Mouse (Mus musculus) heart, embryonic 10.5 days (tissue): ENCODE results near the gene Nek11. TPM values are rescaled to one million over a fixed set of nuclear protein-coding genes. Genes with fewer than 3 reads are reported as not detected.

Source experiments
- DNase-seq: peaks from one replicate; pipeline ENCODE4 v3.0.0-alpha.2; 2017; ENCODE audit warnings: low spot score
- H3K27ac ChIP-seq: fragments of 300-500 bp; sonication (generic); 2 replicates; pipeline ENCODE4 v1.5.1; 2016; ENCODE audit warnings: mild to moderate bottlenecking
- H3K27me3 ChIP-seq: fragments of 300-500 bp; sonication (generic); 2 replicates; pipeline ENCODE4 v1.6.1; 2016; ENCODE audit warnings: mild to moderate bottlenecking; ENCODE audit not compliant: poor library complexity, insufficient read depth, severe bottlenecking
- H3K36me3 ChIP-seq: fragments of 300-500 bp; sonication (generic); 2 replicates; pipeline ENCODE4 v1.6.1; 2016; ENCODE audit warnings: mild to moderate bottlenecking, moderate library complexity
- H3K4me1 ChIP-seq: fragments of 300-500 bp; sonication (generic); 2 replicates; pipeline ENCODE4 v1.6.1; 2016; ENCODE audit warnings: mild to moderate bottlenecking
- H3K4me3 ChIP-seq: fragments of 300-500 bp; sonication (generic); 2 replicates; pipeline ENCODE4 v1.5.1; 2016; ENCODE audit warnings: mild to moderate bottlenecking, moderate library complexity
- H3K9me3 ChIP-seq: fragments of 300-500 bp; sonication (generic); 2 replicates; pipeline ENCODE4 v1.6.1; 2016; ENCODE audit warnings: mild to moderate bottlenecking, moderate library complexity
- WGBS: fragments of 180-500 bp; shearing (Covaris S2); methylation state at CpG from one replicate; pipeline ENCODE4 v1.1.7; 2016; 5-methylcytosine and 5-hydroxymethylcytosine counted together
- polyA plus RNA-seq: library from polyadenylated mRNA; unstranded; fragments of >200 nt; fragmentation: Nextera tagmentation; extraction: Ambion mirVana; gene quantifications from 2 replicates; pipeline ENCODE4 v1.2.1, GENCODE M21; 2016

Gene Nek11
- polyA plus RNA-seq, 1 experiment from 2014 or later, result 0.14 TPM

- no peak overlapping the region for H3K4me3 ChIP-seq
- H3K27me3 ChIP-seq, result no peaks in the 10 kb centered on the region
- H3K4me1 ChIP-seq, result no peaks in the 10 kb centered on the region
- DNase-seq, result no peak
- WGBS, result 76% methylated on average over 3 of the region's 3 CpGs
- H3K36me3 ChIP-seq, result no peaks in the 10 kb centered on the region
- no peak overlapping the region for H3K27ac ChIP-seq
- no peaks in the 10 kb centered on the region for H3K9me3 ChIP-seq
Measured at GRCm38 (mm10) chr9:105302230-105302629, 93.1 kb downstream of the Nek11 start.

- H3K4me1 ChIP-seq, result no peaks in the 10 kb centered on the region
- H3K9me3 ChIP-seq, result no peaks in the 10 kb centered on the region
- H3K27me3 ChIP-seq, result no peaks in the 10 kb centered on the region
- no peak overlapping the region for H3K27ac ChIP-seq
- H3K4me3 ChIP-seq, result no peak overlapping the region
- H3K36me3 ChIP-seq, result no peaks in the 10 kb centered on the region
- no peak for DNase-seq
- 76% methylated on average over 1 of the region's 1 CpGs for WGBS
Measured at GRCm38 (mm10) chr9:105301396-105301795, 93.9 kb downstream of the Nek11 start.

GRCm38 (mm10) chr9:105300738-105301325 lies 94.5 kb downstream of the Nek11 start:
- no peaks in the 10 kb centered on the region for H3K9me3 ChIP-seq
- DNase-seq, result no peak
- H3K4me1 ChIP-seq, result no peaks in the 10 kb centered on the region
- no peaks in the 10 kb centered on the region for H3K27me3 ChIP-seq
- 78% methylated on average over 2 of the region's 2 CpGs for WGBS
- H3K27ac ChIP-seq, result no peak overlapping the region
- no peak overlapping the region for H3K4me3 ChIP-seq
- H3K36me3 ChIP-seq, result no peaks in the 10 kb centered on the region

- DNase-seq, result no peak
- Histone ChIP-seq H3K27ac (no peak overlapping the region), H3K4me3 (no peak overlapping the region), H3K27me3 (no peaks in the 10 kb centered on the region), H3K4me1 (no peaks in the 10 kb centered on the region), H3K9me3 (no peaks in the 10 kb centered on the region), H3K36me3 (no peaks in the 10 kb centered on the region)
- WGBS, result 34% methylated on average over 7 of the region's 7 CpGs
Measured at GRCm38 (mm10) chr9:105284670-105285069, 110.7 kb downstream of the Nek11 start.

- H3K36me3 ChIP-seq, result no peaks in the 10 kb centered on the region
- H3K27ac ChIP-seq, result no peak overlapping the region
- H3K27me3 ChIP-seq, result no peaks in the 10 kb centered on the region
- no peaks in the 10 kb centered on the region for H3K4me1 ChIP-seq
- DNase-seq, result no peak
- WGBS, result 32% methylated on average over 4 of the region's 4 CpGs
- no peak overlapping the region for H3K4me3 ChIP-seq
- no peaks in the 10 kb centered on the region for H3K9me3 ChIP-seq
Measured at GRCm38 (mm10) chr9:105282725-105283124, 112.6 kb downstream of the Nek11 start.

GRCm38 (mm10) chr9:105274925-105275324 lies 120.4 kb downstream of the Nek11 start:
- Histone ChIP-seq H3K4me1 (no peaks in the 10 kb centered on the region), H3K9me3 (no peaks in the 10 kb centered on the region), H3K4me3 (no peak overlapping the region), H3K36me3 (no peaks in the 10 kb centered on the region), H3K27me3 (no peaks in the 10 kb centered on the region), H3K27ac (no peak overlapping the region)
- 83% methylated on average over 3 of the region's 3 CpGs for WGBS
- DNase-seq, result no peak

GRCm38 (mm10) chr9:105274286-105274685 lies 121.0 kb downstream of the Nek11 start:
- WGBS, result 63% methylated on average over 6 of the region's 6 CpGs
- H3K4me1 ChIP-seq, result no peaks in the 10 kb centered on the region
- DNase-seq, result no peak
- H3K4me3 ChIP-seq, result no peak overlapping the region
- no peaks in the 10 kb centered on the region for H3K9me3 ChIP-seq
- H3K27ac ChIP-seq, result no peak overlapping the region
- H3K36me3 ChIP-seq, result no peaks in the 10 kb centered on the region
- no peaks in the 10 kb centered on the region for H3K27me3 ChIP-seq

GRCm38 (mm10) chr9:105272241-105272640 lies 123.1 kb downstream of the Nek11 start:
- Histone ChIP-seq H3K27ac (no peak overlapping the region), H3K9me3 (no peaks in the 10 kb centered on the region), H3K27me3 (no peaks in the 10 kb centered on the region), H3K4me1 (no peaks in the 10 kb centered on the region), H3K36me3 (no peaks in the 10 kb centered on the region), H3K4me3 (no peak overlapping the region)
- 11% methylated on average over 7 of the region's 7 CpGs for WGBS
- no peak for DNase-seq

GRCm38 (mm10) chr9:105263140-105263539 lies 132.2 kb downstream of the Nek11 start:
- DNase-seq, result no peak
- Histone ChIP-seq H3K36me3 (no peaks in the 10 kb centered on the region), H3K4me3 (no peak overlapping the region), H3K27me3 (no peaks in the 10 kb centered on the region), H3K4me1 (no peaks in the 10 kb centered on the region), H3K9me3 (no peaks in the 10 kb centered on the region), H3K27ac (no peak overlapping the region)
- WGBS, result 68% methylated on average over 2 of the region's 2 CpGs

- H3K4me3 ChIP-seq, result no peak overlapping the region
- 68% methylated on average over 10 of the region's 10 CpGs for WGBS
- H3K27me3 ChIP-seq, result no peaks in the 10 kb centered on the region
- H3K36me3 ChIP-seq, result no peaks in the 10 kb centered on the region
- no peaks in the 10 kb centered on the region for H3K4me1 ChIP-seq
- DNase-seq, result no peak
- H3K27ac ChIP-seq, result no peak overlapping the region
- no peaks in the 10 kb centered on the region for H3K9me3 ChIP-seq
Measured at GRCm38 (mm10) chr9:105257668-105258067, 137.7 kb downstream of the Nek11 start.

GRCm38 (mm10) chr9:105254076-105254475 lies 141.2 kb downstream of the Nek11 start:
- Histone ChIP-seq H3K4me3 (no peak overlapping the region), H3K9me3 (no peaks in the 10 kb centered on the region), H3K27me3 (no peaks in the 10 kb centered on the region), H3K36me3 (no peaks in the 10 kb centered on the region), H3K4me1 (no peaks in the 10 kb centered on the region), H3K27ac (no peak overlapping the region)
- no peak for DNase-seq
- WGBS, result 79% methylated on average over 1 of the region's 1 CpGs

- Histone ChIP-seq H3K27ac (no peak overlapping the region), H3K27me3 (no peaks in the 10 kb centered on the region), H3K4me1 (no peaks in the 10 kb centered on the region), H3K9me3 (peaks cover 3% of the 10 kb centered on the region; the same call in 1 of the 2 replicates), H3K4me3 (no peak overlapping the region), H3K36me3 (no peaks in the 10 kb centered on the region)
- WGBS, result 75% methylated on average over 4 of the region's 4 CpGs
- no peak for DNase-seq
Measured at GRCm38 (mm10) chr9:105252349-105253041, 142.8 kb downstream of the Nek11 start.

GRCm38 (mm10) chr9:105251256-105251655 lies 144.1 kb downstream of the Nek11 start:
- Histone ChIP-seq H3K27ac (no peak overlapping the region), H3K27me3 (no peaks in the 10 kb centered on the region), H3K9me3 (peaks cover 5% of the 10 kb centered on the region; the same call in 1 of the 2 replicates), H3K36me3 (no peaks in the 10 kb centered on the region), H3K4me1 (no peaks in the 10 kb centered on the region), H3K4me3 (no peak overlapping the region)
- no peak for DNase-seq
- WGBS, result 89% methylated on average over 4 of the region's 4 CpGs
